Mouse (Mus musculus): ENCODE results near the gene Aff4.
A peak's percentile ranks its signal among the peaks of the same experiment; 100 is the strongest.

Aff4 gene

GRCm38 (mm10) chr11:53430300-53430669, 79.7 kb downstream of the Aff4 start:
- DNase-seq = no peak

- peak; percentile 99 for DNase-seq
These were observed 80.2 kb downstream of the Aff4 start, which contains the start of the genes Uqcrq and Gdf9 for GRCm38 (mm10) chr11:53430670-53431346. TSS of gene Uqcrq (minus strand) at chr11:53430831. TSS of gene Gdf9 (plus strand) at chr11:53431023.

GRCm38 (mm10) chr11:53431347-53432056, 80.9 kb downstream of the Aff4 start:
- peak; percentile 36 for DNase-seq

DNA sequence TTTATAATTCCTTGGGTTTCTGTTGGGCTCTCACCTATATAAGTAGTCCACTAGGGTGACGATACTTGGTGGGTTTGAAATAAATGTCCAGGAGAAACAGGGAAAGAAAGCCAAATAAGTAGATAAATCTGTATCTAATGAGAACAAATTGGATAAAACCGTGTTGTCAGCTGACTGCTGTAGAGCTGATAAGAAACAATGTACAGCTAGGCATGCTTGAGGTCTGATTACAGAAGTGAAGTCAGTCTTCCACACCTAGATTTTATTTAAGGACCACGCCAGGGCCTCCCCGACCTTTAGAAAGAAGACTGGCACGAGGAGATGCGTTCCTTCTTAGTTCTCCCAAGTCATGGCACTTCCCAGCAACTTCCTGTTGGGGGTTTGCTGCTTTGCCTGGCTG, 82.4 kb downstream of the Aff4 start:
- no peak for DNase-seq

- DNase-seq = no peak
These were observed 84.9 kb downstream of the Aff4 start for GRCm38 (mm10) chr11:53435504-53435903.

- no peak for DNase-seq
These were observed 85.7 kb downstream of the Aff4 start for GRCm38 (mm10) chr11:53436338-53436737.

DNA sequence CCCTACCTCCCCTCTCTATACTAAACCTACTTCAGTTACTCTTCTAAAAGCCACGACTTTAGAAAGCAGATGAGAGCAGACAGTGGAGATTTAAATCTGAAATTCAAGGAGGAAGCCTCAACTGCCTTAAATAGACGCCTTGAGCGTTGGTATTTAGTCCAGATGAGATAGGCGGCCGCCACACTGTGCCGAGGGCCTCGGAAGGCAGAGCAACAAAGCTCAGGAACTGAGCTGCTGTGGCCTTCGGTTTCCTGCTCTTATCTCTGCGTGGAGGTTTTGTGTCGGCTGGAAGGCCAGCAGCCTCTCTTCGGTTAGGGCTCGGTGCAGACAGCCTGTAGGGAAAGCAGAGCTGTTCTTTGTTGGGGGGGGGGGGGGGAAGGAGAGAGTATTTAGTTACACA, 91.3 kb downstream of the Aff4 start:
- no peak for DNase-seq

GRCm38 (mm10) chr11:53443861-53444260, 93.2 kb downstream of the Aff4 start:
- peak; percentile 59 for DNase-seq

- no peak for DNase-seq
These were observed 94.9 kb downstream of the Aff4 start for GRCm38 (mm10) chr11:53445562-53445961.

DNA sequence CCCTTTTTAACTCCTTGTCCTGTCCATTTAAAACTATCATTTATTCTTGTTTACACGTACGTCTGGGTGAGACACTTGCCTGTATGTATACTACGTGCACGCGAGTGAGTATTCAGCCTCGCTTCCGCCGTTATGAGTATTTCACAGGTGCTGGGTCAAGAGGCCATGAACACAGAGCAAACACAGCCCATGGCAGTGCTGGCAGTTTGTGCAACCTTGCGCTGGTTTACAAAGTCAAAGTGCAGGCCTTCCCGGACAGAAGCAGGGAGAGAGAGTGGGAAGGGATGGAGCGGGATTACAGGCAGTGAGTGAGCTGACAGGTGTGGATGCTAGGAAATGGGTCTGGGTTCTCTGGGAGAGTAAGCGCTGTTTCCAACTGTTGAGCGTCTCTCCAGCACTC, 95.5 kb downstream of the Aff4 start:
- no peak for DNase-seq

GRCm38 (mm10) chr11:53447996-53448395, 97.4 kb downstream of the Aff4 start:
- no peak for DNase-seq

GRCm38 (mm10) chr11:53448529-53448928, 97.9 kb downstream of the Aff4 start:
- DNase-seq = peak; percentile 63

DNA sequence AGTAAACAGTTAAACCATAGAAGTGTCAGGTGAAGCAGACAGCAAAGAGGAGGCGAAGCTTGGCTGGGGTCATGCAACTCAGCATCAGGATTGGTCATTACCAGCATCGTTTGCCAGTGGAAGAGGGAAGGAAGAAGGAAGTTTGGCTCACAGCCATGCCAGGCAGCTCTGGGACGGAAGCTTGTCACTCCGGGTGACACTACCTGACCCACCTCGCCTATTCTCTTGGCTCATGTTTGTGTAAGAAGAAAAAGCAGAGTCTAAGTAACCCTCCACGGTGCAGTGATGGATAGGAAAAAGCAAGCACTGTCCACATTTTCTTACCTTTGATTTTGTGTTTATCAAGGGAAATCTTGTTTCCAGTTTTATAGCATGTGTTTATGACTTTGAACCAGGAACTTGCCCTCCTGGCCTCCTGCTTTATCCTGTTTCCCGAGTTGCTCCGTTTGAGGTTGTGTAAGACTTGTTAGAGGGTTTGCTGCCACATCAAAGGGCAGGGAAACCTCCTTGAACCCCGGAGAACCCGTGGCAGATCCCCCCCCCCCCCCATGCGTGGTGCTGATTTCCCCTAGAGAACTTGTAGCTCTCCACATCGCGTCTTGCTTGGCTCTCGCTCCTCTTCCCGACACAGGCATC, 99.6 kb downstream of the Aff4 start:
- DNase-seq = no peak

DNA sequence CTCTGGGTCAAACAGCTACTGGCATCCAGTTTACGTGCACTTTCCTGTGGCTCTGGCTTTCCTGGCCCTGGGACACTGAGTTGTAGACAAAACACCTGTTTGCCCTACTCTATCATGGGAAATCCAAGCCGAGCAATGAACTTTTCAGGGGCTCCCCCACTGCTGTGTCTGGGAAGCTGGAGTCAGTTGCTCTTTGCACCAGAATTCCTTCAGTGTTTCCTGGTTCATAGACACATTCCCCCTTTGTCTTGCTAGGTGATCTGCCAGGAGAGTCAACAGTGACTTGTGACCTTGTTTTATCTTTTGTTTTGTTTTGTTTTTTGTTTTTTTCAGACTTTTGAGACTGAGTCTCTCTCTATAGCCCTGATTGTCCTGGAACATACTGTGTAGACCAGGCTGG, 100.7 kb downstream of the Aff4 start:
- no peak for DNase-seq

DNA sequence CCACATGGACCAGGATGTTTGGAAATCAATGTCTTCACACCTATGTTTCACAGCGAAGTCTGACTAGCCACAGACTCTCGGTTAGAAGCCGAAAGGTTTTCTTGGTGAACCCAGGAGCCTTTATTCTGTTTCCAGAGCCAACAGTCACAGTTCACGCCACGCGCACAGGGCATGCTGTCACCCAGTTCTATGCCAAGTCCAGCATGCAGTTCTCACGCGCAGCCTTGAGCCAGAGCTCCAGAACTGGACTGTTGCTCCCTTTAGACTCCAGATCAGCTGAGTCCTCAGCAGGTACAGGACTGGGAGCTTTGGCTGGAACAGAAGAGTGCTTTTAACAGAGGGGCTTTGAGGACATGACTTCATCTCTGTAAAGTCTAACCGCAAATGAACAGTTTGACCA, 101.8 kb downstream of the Aff4 start:
- DNase-seq = no peak

GRCm38 (mm10) chr11:53453031-53453430, 102.4 kb downstream of the Aff4 start:
- no peak for DNase-seq

DNA sequence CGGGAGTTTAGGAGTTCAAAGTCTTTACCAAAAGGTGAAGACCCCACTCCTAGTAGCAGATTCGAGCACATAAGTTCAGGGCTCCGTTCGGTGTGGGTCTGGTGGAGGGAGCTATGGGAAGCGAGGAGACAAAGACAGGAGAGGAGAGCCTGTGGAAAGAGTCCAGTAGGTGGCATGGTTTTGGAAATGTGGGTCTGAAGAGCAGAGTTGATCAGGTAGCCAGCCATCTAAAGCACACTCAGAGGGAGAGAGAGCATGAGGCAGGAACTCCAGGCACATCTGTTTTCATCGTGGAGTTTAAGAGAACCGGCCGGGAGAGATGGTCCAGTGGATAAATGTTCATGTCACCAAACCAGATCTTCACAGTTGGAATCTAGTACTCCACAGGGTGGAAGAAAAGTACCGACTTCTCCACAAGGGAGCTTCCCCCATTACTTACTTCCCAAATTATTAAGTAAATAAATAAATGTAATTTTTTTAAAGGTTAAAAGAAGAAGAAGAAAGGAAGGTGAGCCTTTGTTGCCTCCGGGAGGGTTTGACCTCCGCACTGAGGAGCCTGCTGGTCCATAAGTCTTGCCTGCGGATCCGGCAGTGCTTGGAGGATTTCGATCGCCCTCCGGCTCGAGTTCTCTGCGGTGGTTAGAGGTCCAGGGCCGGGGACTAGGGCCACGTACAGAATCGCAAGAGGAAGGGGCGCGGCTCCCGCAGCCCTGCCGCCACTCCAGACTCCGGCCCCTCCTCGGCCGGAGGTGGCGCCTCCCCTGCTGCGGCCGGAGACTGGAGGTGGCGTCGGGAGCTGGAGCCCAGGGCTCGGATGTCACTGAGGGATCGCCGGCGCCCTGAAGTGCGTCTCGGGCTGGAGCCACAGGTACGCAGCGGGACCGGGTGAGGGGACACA, 106.1 kb downstream of the Aff4 start, which contains the start of the genes Gm10447 and Shroom1:
Gm10447 (minus strand) TSS at position 637 of the 898 bp plus-strand sequence.
Shroom1 (plus strand) TSS at position 732 of the 898 bp plus-strand sequence.
- DNase-seq = peak; percentile 77

DNA sequence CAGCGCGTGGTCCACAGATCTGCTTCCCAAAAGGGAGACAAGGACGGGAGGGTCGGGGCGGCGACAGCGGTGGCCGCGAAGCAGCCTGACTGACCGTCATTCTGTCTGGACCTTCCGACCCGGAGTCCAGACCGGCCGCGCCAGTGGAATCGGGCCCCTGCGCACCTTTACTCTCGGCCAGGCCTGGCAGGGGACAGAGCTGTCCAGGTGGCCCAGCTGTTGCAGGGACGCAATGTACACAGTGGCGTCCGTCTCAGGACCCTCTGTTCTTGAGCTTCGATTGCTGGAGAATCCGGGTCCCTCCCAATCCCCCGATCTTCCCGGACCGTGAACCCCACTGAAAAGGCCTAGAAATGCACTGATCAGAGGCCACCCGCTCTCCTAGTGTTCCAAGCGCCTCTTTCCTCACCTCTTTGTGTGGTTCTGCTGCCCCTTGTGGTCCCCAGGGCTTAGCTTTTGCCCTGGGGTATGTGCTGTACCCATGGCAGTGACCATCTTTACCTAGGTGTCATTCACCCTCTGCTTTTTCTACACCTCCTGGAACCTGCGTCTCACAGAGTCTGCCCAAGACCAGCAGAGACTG, 106.8 kb downstream of the Aff4 start:
- no peak for DNase-seq

DNA sequence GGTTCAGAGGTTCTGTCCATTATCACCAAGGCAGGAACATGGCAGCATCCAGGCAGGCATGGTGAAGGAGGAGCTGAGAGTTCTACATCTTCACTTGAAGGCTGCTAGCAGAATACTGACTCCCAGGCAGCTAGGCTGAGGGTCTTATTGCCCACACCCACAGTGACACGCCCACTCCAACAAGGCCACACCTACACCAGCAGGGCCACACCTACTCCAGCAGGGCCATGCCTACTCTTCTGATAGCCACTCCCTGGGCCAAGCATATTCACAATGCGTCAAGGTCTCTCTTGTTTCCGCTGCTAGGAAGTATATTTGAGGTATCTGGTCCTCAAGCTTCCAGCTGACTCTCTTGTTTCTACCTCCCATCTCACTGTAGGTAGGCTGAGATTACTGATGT, 108.4 kb downstream of the Aff4 start:
- DNase-seq = no peak

DNA sequence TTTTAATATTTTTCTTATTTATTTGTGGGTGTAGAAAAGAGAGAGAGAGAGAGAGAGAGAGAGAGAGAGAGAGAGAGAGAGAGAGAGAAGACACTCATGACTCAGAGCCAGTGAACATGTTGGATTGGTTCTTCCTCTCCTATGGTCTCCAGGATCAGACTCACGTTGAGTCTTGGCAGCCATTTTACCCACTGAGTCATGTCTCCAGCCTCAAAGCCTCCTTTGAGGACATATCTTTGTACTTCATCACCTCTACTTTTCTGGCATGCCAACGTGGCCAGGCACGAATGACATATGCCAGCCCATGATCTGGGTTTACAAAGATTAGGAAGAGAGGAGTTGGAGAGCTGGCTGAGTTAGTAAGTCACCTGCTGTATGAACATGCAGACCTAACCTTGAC, 109.6 kb downstream of the Aff4 start:
- no peak for DNase-seq

DNA sequence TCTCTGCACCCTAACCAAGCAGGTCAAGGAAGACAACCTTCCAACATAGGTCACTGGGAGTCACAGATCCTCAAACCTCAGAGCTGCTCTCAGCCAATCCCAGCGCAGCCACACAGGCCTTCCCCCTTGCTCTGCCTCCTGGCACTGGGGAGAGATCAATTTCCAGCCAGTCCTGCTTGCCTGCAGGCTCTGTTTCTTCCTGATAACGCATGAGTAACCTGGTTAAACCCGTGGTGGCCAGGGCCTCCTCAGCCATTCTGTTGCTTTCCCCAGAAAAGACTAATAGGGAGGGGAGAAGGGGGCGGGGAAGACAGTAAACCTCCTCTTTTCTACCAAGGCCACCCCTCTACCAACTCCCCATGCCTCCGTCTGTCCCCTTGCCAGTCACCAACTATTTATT, 111.1 kb downstream of the Aff4 start:
- no peak for DNase-seq
